Mouse (Mus musculus) hematopoietic stem cell, adult 5-6 weeks (primary cell): Measurements from ENCODE around the gene Calm4. TPM values are rescaled to one million over a fixed set of nuclear protein-coding genes. Genes with fewer than 3 reads are reported as not detected.
"Not testable (repeated sequence)": the region's sequence is repeated elsewhere in the genome, so short reads cannot be mapped to it uniquely, and the experiment has no call there.

Experiments
- ATAC-seq, 2 experiments: fragments of 125-278 bp in 1 of 2; replicated peaks in 1 of 2; 2 replicates each; pipeline ENCODE4 v1.8.0; 2016 to 2017; ENCODE audit warnings: inconsistent platforms in 2 of 2, mild to moderate bottlenecking in 2 of 2, moderate number of reproducible peaks in 2 of 2, low read depth in 1 of 2, moderate TSS enrichment in 1 of 2; ENCODE audit not compliant: low FRiP score in 2 of 2, poor library complexity in 2 of 2, severe bottlenecking in 2 of 2, insufficient read depth in 1 of 2, low TSS enrichment in 1 of 2
- total RNA-seq: library from RNA; stranded (forward); fragments of 172-1452, 232-1000 nt; gene quantifications from 2 replicates; pipeline ENCODE4 v1.2.3, GENCODE M21; 2017

Gene Calm4
- 2.3 TPM in 1 of 2 replicates, not detected in the other for total RNA-seq

- peak; percentile 84 to 90 for ATAC-seq
These were observed at the start of gene Calm4 for GRCm38 (mm10) chr13:3837312-3837807. TSS of gene Calm4 (plus strand) at chr13:3837757.

DNA sequence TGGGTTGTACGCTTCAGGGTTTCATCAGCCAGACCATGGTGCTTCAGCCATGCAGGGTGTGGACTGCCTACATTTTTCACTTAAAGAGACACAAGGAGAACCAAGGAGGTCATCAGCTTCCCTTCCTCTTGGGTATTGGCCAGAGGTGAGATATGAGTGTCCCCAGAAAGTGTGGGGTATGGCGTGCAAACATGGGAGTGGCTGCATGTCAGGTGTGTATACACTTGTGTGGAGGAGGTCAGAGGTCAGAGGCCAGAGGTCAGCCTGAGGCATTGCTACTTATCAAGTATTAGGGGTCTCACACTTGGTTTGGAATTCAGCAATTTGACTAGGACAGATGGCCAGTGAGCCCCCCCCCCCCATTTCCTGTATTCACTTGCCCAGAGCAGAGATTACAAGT is 49.0 kb upstream of the Calm4 start:
- no peak for ATAC-seq

- no peak for ATAC-seq
These were observed 48.0 kb upstream of the Calm4 start for GRCm38 (mm10) chr13:3789531-3789930.

GRCm38 (mm10) chr13:3796649-3797048 is 40.9 kb upstream of the Calm4 start:
- peak in 1 of 2 experiments; percentile 32; a peak in 1 of 4 replicates for ATAC-seq

DNA sequence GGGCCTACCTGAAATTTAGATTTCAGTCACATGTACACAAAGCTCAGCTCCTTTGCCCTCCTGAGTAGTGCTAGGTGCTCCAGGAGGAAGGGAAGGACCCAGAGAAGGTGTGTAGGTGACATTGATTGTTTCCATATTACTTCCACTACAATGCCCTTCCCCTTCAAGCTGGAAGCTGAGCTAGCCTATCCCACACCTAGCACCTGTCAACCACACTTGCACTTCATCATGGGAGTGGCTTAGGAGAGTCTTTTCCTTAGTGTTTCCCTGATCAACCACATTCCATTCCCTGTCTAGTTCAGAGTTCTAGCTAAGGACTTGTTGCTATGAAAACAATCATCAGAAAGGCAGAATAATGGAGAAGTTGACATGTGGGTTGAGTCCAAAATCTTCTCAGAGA is 38.8 kb upstream of the Calm4 start:
- ATAC-seq, result no peak

GRCm38 (mm10) chr13:3799386-3799785 is 38.2 kb upstream of the Calm4 start:
- ATAC-seq, result no peak

GRCm38 (mm10) chr13:3804186-3804585 is 33.4 kb upstream of the Calm4 start, which contains the start of gene Calml3:
TSS of gene Calml3 (minus strand) at chr13:3804316.
- no peak for ATAC-seq

DNA sequence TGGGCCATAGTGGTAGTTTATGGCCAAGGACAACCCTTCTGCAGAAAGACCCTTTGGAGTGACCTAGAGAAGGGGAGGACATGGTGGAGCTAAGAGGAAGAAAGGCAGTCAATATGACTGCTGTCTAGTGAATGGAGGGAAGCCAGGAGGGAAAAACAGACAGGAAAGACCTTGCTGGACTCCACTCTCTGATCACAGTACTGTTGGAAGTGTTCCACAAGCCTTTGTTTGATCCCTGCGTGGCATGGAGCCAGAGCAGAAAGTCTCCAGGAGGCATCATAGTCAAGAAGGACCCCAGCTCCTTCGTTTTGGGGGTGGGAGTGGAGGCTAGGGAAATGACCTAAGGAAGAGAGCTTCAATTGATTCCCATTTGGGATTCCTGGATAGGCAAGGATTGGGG is 32.4 kb upstream of the Calm4 start:
- no peak for ATAC-seq

GRCm38 (mm10) chr13:3805638-3806037 is 31.9 kb upstream of the Calm4 start:
- peak; percentile 37 to 60; a peak in 2 of 4 replicates for ATAC-seq

DNA sequence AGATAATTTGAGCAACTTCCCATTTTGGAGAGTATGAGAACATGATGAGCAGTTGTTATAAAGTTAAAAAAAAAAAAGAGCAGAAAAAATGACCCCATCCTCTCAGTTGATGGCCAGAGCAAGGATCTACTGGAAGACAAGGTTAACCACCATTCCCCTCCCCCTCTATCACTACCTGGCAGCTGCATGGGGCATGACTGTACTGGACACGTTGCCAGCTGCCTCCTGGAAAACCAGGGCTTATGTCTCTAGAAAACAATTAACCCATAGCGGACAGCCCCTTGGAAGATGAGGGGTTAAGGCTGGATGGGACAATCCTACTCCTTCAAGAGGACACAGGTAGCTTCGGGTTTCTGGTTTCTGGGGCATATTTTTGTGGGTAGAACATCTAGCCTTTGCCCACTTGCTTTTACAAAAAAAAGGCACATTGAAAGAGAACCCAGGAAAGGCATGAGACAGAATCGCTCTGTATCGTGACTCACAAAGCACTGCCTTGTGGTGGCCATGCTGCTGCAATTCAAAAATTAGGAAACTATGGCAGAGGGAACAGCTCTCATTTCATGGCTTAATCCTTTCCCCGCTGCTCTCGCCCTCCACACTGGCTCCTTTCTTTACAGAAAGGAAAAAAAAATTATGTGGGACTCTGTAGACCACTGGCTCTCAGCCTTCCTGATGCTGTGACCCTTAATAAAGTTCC is 30.3 kb upstream of the Calm4 start:
- ATAC-seq, result no peak

DNA sequence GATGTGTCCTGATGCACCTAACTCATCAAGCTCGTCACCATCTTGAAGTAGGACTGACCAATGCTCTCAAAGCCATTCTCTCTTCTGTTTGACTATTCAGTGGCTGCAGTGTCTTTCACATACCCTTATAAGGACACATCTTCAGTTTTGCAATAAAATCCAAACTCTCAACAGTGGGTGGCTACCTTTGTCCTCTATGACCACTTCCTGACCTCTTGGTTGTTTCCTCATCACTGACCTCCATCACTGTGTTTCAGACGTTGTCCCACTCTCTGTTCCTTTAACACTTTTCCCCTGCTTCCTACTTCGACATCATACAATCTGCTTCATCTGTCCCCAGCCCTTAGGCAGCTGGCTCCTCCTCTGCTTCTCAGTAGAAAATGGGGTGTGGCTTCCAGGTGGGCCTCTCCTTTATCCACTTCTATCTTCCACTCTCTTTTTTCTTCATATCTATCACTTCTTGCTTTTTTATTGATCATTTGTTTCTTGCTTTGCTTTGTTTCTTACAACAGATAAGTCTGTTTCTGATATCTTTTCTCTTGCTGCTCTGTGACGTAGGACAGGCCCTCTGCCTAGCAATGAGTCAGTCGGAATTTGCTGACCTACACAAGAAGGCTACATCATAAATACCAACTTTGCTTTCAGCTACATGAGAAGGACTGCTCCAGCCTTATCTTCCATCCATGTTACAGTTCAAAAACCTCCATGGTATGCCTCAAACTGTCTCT is 19.4 kb upstream of the Calm4 start:
- no peak for ATAC-seq

GRCm38 (mm10) chr13:3818740-3819076 is 18.8 kb upstream of the Calm4 start:
- no peak for ATAC-seq

DNA sequence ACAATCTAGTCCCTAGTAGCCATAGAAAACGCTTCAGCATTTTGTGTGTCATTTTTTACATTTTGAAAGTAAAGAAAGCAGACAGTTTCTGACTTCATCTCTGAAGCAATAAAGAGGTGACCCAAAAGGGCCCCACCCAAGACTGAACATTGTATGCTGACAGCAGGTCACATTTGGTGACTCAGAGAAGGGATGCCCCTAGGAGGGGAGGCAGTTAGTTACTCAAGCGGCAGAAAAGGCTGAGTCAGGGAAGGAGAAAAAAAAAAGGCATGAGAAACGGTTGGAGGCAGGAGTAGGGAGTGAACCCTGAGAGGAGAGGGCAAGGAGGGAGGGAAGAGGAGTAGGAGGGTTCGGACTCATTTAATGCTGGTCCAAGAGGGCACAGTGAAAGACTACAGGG is 15.5 kb upstream of the Calm4 start:
- 0 out of 4 replicates have a peak, but pooled peaks of 1 of the 2 experiments have one; percentile 19 for ATAC-seq

DNA sequence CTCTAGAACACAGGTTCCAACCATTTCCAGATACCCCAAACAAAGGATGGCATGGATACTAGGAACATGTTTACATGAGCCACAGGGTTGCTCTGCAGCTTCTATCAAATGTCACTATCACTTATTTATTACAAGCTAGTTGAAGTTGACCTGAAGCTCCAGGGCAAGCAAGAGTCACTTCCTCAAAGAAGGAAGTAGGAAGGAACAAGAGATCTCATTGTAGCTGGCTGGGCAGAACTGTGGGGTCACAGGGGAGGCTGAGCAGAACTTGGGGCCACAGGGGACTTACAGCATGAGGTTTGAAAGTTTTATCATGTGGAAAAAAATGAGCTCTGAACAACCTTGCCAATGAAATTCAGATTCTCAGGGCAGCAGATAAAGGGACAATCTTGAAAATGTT is 11.8 kb upstream of the Calm4 start:
- ATAC-seq, result peak in 1 of 2 experiments; percentile 44; a peak in 3 of 4 replicates

- no peak for ATAC-seq
These were observed 6.0 kb upstream of the Calm4 start for GRCm38 (mm10) chr13:3831546-3831945.

DNA sequence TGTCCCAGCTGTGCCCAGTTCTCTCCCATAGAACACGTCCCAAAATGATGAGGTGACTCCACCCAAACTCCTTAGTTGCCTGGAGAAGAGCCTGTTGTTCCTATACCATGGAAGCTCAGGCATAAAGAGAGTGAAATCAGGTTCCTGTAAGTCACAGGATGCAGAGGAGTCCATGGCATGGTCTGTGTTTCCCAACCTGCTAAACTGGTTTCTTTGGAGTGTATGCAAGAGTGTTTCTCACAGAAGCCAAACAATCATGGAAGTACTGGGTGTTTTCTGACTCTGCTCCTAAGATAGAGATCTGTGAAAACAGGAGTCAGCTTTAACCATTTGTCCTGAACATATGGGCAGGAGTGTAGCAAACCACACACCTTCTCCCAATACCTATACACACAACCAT is 5.6 kb upstream of the Calm4 start:
- peak in 1 of 2 experiments; percentile 6; a peak in 1 of 4 replicates for ATAC-seq

GRCm38 (mm10) chr13:3832450-3832849 is 5.1 kb upstream of the Calm4 start:
- peak; percentile 84 to 89 for ATAC-seq

DNA sequence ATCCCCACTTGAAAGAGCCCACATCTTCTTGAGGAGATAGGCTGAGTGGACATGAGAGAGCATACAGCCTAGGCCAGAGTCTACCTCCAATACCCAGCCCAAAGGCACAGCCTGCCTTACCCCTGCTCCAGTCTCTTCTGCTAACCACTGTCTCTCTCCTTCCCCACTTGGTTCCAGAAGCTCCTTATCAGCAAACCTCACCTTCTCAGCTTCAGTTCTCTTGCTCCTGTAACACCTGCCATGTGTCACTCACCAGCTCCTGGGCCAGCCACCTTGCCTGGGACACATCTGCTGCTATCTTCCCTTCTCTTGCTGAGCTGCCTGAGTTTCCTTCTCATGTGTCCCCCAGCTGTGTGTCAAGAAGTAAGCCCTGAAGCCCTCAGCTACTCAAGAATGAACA is 3.9 kb upstream of the Calm4 start:
- ATAC-seq, result not testable (repeated sequence)
